Mouse (Mus musculus): ENCODE measurements around the gene Zfp119b. TPM values are rescaled to one million over a fixed set of nuclear protein-coding genes. Genes with fewer than 3 reads are reported as not detected.

The Zfp119b gene
- total RNA-seq (2021), result 1 to 10 TPM; 3.0 to 3.6 TPM
- 0.07 TPM in 1 of 2 replicates, not detected in the other for polyA plus RNA-seq (2012; rRNA removed)
- long read RNA-seq, partial matches to known transcripts, result 0 of 3 reads
- long read RNA-seq, other reads (novel, unspliced or antisense), result 0 of 3 reads

DNA sequence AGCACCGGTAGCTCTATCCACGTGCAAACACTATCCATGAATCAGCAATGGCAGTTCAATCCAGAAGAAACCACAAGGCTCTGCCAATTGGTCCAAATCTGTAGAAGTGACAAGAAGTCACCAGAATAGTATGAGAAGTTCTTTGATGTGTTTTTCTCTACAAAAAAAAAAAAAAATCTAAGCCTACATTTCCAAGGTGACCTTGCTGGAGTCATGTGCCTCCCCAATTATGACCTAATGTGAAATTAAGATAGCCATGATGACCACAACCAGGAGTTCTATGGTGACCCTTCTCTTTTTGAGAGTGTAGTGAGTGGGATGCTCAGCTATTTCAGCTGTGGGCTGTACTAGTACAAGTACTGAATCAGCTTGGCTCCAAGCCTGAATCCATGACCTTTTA, at the start of gene Zfp119b:
TSS of gene Zfp119b (minus strand) at position 101 of the 400 bp plus-strand sequence.
- DNase-seq, result no peak

DNA sequence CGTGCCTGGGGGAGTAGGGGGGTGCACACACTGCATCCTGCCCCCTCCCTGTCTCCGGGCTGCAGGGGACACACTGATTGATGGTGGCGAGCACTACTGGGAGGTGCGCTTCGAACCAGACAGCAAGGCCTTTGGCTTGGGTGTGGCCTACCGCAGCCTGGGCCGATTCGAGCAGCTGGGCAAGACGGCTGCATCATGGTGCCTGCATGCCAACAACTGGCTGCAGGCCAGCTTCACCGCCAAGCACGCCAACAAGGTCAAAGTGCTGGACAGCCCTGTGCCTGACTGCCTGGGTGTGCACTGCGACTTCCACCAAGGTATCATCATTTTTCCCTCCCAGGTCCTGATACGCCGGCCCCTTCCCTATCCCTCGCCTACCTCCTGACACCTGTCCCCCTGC, 46.7 kb upstream of the Zfp119b start:
- DNase-seq, result peak; percentile 89

DNA sequence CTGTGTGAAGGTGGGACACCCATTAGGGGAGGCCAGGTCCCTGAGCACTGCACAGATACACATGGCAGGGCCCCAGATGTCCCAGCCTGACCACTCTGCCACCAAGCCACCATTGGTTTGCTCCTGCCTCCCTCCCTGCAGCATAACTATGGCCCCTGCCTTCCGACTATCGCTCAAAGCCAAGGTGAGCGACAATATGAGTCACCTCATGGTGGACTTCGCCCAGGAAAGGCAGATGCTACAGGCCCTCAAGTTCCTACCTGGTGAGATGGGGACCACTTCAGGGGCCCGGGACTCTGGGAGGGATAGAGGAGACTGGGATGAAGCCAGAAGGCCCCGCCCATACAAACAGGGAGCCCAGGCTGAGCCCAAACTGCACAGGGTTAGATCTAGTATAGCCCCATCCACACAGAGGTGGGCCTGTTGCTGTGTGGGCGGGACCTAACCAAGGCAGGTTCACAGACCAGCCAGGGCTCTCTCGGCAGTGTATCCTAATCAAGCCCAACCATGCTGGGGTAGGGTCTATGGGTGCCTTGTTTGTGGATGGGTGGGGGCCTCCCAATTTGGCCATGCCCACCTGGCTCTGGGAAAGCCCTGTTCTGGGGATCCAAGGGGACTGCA, 41.1 kb upstream of the Zfp119b start:
- DNase-seq, result no peak

DNA sequence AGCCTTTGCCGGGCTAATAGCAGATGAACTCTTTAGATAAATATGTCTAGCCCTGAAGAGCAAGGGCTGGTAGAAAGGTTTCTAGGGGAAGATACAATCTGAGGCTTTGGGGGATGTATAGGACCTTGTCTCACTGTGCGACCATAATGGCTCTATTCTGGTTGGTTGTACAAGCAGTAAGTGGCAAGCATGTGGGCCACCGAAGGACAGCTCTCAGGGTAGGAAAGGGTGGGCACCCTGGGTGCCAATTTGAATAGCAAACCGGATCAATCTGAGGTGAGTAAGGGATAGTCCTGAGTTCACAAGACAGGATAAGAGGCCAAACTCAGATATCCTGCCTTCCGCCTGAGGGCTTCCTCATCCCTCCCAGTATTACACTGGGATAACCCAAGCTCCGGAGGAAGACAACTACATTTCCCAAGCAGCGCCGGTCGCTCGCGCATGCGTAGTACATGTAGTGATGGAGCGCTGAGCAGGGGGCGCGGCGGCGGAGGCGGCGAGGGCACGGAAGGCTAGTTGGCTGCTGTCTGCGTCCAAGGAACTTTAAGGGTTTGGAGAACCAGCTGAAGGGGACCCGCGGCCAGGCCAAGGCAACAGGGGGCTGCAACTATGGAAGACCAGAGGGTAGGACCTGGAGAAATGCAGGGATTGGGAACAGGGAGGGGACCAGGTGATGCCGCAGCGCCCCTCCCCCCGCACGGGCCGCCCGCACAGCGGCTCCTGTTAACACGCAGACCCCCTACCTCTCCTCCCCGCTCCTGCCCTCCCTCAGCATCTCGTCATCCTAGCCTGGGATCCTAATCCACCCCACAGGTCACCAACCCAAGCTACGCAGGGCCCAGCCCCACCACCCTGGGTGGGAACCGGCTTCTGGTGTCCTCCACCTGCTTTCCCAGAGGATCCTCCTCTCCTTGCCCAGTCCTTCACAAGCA, 37.0 kb upstream of the Zfp119b start, which contains the start of gene Fsd1:
TSS of gene Fsd1 (plus strand) at position 480 of the 932 bp plus-strand sequence.
- DNase-seq, result no peak

DNA sequence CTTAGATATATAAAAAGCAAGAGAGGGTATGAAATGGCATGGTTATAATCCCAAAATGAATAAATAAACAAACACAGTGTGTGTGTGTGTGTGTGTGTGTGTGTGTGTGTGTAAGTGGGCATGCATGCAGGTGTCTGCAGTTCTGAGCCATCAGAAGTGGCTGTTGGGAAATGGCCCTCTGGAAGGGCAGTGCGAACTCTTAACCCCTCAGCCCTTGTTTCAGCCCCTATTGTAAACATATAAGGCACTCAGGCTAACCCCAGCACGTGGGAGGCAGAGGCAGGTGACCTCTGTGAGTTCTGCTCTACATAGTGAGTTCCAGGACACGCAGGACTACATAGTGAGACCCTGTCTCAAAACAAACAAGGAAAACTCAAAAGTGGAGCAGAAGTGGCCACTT, 28.0 kb upstream of the Zfp119b start:
- no peak for DNase-seq

DNA sequence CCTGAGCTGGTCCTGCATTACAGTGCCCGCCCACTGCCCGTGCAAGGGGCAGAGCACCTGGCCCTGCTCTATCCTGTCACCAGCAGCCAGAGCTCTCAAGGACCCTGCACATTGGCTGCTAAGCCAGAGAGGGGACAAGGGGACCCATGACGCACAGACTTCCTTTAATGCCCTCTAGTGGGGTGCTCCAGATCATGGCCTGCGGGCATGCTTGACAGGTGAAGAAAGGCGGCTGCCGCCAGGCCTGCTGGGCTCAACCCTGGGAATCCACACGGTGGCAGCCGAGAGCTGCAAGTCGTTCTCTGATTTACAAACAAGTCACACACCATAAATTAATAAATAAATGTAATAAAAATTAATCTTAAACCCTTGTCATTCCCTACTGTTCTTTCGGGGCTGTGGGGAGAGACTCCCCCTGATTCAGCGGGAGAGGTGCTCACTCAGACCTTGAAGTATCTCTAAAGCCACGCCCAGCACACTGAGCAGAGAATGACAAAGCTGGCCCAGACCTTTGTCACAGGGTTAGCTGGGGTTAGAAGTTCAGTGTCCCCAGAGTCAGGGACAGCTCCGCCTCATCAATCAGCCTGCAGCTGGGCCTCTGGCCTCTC, 27.1 kb upstream of the Zfp119b start:
- DNase-seq, result peak; percentile 82

DNA sequence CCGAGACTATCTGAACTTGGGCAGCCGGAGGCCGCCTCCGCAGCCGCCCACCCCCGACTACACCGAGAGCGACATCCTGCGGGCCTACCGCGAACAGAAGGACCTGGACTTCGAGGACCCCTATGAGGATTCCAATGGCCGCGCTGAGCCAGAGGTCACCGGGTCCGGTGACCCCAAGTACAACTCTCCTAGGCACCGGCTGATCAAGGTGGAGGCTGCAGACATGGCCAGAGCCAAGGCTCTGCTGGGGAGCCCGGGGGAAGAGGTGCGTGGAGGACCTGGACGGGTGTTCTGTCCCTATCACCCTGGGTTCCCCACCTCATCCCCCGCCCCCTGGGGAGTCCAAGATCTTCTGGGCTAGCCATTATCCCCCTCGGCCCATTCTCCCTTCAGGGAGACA, 22.2 kb upstream of the Zfp119b start:
- no peak for DNase-seq

DNA sequence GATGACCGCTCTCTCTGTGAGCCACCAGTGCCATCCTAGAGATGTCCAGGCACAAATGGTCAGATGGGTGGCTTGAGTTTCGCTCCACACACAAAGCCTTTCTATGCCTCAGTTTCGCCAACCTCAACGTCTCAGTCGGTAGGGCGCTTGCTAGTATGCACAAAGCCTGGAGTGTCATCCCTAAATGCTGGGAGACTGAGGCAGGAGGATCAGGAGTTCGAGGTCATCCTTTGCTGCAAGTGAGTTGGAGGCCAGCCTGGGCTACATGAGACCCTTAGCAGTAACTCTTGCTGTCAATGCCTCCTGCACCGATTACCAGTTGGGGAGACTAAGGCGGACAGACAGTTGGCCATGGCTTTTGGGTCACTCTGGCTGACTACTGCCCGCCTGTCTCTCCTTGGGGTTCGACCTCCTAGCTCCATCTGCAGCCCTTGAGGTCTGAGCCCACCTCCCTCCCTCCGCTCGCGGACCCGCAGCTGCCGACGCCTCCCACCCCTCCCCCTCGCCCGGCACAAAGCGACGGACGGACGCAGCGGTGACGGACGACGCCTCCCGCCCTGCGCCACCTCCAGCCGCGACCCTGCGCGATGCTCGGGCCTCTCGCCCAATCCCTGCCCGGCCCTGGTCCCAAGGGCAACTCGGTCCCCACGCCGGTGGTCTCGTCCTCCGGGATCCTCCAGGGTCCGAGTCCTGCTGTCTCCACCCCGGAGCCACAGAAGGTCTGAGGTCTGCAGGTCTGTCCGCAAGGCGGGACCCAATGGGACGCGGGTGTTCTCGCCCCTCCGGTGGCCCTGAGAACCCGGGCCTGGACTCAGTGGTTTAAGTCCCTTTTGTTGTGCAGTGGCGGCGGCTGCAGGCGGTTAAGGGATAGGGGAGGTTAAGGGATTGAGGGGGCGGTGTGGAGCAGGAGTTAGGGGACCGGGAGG, 20.9 kb upstream of the Zfp119b start, which contains the start of gene Shd:
TSS of gene Shd (plus strand) at position 502 of the 926 bp plus-strand sequence.
- no peak for DNase-seq

DNA sequence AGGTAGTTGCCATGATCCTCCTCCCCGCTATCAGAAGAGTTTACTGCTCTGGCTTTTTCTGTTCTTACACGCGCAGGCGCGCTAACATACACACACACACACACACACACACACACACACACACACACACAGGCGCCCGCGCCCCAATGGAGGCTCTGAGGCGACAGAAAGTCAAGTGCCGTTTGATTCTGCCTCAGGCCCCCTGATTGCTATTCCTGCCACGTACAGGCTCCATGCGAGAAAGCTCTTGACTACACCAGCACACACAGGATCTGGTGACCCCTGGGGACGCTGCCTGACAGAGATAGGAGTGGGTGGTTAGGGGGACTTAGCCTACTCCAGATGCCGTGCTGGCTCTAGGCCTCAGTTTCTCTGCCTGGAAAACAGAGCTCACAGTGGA, 20.3 kb upstream of the Zfp119b start:
- no peak for DNase-seq

DNA sequence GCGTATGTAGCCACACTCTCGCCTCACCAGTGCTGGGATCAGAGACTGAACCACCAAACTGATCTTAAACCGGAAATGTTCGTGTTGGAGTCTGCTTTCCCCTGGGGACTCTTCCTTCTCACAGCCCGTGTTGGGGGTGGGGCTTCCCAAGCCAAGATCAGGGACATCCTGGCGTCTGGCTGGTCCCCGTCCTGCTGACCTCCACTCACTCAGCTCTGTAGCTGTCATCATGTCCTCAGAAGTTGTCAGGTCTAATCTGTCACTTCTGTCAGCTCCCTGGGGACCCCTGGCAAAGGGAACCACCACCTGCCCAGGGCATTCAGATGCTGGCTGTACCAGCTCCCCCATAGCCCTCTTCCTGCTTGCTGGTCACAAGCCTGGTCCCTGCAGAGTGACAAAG, 18.9 kb upstream of the Zfp119b start:
- no peak for DNase-seq

DNA sequence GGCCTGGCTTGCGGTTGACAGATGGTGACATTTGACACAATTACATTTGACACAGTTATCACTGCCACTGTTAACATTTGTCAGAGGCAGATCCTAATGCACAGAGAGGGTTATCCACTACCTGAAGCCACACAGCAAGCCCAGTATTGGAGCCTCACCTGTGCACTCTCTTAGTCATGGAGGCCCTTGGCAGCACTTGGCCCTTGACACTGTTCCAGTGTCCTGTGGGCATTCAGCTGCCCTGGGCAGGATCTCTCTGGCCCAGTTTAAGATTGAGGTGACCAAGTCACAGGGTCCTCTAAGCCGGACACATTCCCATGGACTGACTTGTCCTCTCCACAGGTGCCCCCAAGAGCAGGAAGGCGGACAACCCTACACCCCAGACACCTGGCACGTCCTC, 17.9 kb upstream of the Zfp119b start:
- no peak for DNase-seq

DNA sequence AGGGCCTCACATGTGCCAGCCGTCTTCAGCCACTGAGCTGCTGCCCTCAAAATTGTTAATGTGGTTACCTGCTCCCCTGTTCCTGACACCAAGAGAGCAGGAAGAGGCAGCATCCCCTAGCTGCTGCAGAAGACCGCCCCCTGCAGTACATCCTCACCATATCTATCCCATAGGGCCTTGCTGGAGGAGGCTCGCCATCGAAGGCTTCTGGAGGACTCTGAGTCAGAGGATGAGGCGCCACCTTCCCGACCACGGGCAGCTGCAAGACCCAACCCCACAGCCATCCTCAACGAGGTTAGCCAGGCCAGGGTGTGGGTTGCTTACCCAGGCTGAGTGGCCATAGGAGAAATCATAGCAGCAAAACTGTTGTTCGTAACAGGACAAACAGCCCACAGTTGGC, 15.7 kb upstream of the Zfp119b start:
- DNase-seq, result no peak

DNA sequence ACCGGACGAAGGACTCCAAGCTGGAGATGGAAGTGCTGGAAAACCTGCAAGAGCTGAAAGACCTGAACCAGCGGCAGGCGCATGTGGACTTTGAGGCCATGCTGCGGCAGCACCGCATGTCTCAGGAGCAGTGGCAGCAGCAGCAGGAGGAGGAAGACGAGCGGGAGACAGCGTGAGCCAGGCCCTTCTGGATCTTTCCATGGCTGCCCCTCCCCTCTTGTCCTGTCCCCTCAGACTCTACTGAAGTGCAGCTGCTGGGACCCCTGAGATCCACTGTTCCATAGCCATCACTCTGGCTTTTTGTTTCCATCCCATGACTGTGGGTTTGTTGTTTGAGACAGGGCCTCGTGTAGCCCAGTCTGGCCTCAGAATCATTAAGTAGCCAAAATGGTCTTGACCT, 15.2 kb upstream of the Zfp119b start:
- no peak for DNase-seq

DNA sequence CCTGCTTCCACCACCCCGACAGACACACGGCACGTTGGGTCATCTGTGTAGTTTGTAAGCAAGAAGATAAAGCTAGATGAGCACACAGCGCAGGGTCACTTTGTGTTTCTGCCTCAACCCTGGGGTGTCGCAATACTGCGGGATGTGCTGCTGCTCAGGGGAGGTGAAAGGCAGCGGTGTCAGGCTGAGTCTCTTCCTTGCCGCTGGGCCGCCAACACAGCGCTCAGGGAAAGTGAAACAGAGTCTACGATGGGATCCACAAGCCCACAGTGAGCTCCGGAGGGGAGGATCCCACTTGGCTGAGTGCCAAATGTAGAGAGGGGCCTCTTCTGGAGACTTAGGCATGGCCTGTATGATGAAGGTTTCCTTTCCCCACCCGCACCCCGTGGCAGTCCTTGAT, 13.9 kb upstream of the Zfp119b start:
- no peak for DNase-seq

DNA sequence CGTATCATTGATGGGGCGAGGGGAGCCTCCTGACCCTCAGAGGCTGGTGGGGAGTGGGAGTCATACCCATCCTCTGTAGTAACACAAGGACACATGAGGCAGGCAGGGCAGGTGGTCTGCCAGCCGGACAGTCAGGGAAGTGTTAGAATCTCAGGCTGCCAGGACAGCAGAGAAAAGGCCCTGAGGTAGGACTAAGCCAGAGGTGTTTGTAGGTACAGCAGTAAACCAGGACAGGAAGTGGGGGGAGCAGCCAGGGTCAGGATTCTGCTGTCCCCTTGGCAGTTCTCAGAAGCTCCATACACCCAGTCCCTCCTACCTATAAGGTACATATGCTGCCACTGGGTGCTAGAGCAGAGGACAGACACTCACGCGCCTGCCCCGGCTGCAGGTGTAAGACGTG, 12.3 kb upstream of the Zfp119b start:
- DNase-seq, result no peak

DNA sequence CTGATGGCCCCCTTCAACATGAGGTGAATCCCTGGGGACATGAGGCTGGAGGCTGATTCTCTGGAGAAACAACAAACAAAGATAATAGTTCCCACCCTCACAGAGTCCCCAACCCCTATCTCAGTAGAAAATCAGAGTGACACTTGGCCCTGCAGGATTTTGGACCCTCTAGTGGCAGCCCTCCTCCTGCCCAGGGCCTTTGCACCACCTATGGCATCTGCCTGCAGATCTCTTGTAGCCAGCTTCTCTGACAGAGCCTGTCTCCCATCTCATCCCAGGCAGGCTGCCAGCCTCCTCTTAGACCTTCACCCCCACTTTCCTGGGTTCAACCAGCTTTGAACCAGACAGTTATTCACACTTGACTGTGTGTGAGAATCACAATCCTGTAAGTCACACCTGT, 11.5 kb upstream of the Zfp119b start:
- no peak for DNase-seq

DNA sequence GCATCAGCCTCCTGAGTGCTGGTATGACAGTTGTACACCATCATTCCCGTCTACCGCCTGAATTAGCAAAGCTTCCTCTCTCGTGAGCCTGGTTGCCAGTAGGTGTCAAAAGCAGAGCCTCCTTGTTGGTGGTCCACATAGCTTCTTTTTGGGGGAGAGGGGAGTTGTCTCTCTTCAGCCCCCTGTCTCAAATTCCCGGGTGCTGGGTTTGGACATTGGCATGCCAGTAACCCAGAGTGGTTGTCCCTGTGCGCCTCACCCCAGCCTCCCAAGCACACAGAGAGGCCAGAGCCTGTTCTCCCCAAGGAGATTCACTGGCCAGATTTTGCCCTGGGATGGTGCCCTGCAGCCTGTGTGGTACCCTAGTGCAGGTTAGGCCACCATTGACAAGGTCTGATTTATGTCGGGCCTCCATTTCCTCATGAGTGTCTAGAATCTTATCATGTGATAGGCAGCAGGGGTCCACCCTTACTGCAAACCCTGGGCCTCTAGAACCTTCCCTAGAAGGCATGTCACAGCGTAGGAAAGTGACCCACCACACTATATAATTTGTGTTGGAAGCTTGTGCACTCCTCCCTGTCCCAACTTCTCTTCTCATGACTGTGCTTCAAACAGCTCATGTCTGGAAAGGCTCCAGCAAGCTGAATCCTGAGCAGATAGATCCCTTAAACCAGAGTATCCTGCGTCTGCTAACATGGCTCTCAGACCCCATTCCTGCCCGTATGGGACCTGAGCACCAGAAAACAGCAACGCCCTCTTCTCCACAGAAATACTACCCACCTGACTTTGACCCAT, 10.8 kb upstream of the Zfp119b start:
- no peak for DNase-seq

DNA sequence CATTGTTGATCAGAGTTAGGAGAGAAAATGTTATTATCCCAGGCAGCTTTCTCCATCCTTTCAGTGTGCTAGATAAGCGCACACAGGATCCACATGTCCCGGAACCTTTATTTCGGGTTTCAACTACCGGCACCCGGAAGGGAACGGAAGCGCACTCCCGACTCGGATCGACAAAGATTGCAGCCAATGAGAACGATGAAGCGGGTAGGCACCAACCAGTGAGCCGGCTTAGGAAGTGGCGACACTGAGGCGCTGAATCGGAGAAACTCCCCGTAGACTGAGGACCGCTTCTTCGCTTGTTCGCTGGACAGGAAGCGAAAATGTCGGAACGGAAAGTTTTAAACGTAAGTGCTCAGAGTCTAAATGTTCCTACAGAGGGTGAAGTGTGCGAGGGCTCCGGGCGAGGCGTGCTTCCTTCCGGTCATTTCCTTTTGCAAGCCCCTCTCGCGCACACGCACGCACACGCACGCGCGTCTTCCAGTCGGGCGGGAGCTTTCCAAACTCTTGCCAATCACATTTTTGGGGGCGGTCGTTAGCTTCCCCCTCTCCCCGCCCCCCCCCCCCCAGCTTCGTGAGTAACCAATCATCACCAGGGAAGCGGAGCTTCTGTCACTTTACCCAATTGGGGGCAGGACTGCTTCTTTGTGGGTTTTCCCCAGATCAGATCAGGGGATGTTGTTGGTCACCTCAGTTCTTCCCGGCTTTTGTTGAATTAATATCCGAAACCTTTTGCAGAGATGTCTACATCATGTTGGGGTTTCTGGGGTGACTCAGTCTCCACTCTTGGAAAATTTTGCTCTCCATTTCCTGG, 9.8 kb upstream of the Zfp119b start, which contains the start of gene Yju2:
TSS of gene Yju2 (plus strand) at position 182 of the 811 bp plus-strand sequence.
- DNase-seq, result peak; percentile 94

DNA sequence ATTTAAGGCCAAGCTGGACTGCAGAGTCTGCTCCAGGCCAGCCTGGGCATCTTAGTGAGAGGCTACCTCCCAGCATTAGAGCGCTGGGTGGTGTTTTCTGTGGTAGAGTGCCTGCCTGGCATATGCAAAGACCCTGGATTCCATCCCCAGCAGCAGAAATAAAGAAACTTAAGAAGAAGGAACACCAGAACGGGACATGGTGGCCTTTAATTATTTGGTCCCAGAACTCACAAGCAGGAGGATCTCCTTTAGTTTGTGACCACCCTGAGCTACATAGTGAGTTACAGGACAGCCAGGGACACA, 9.2 kb upstream of the Zfp119b start:
- no peak for DNase-seq

Data from adrenal gland, adult 2 months (tissue).